Mouse (Mus musculus) forebrain, embryonic 10.5 days (tissue): Measurements from ENCODE around the gene Gpatch8. TPM values are rescaled to one million over a fixed set of nuclear protein-coding genes. Genes with fewer than 3 reads are reported as not detected.

ENCODE experiments used
- DNase-seq: peaks from one replicate; pipeline ENCODE4 v3.0.0-alpha.2; 2017; ENCODE audit warnings: low spot score; ENCODE audit errors: extremely low spot score
- H3K27ac ChIP-seq: fragments of 300-500 bp; sonication (generic); 2 replicates; pipeline ENCODE4 v1.5.1; 2016; ENCODE audit warnings: mild to moderate bottlenecking
- H3K27me3 ChIP-seq: fragments of 300-500 bp; sonication (generic); 2 replicates; pipeline ENCODE4 v1.6.1; 2016; ENCODE audit warnings: mild to moderate bottlenecking; ENCODE audit not compliant: poor library complexity, severe bottlenecking
- H3K36me3 ChIP-seq: fragments of 300-500 bp; sonication (generic); replicated peaks from 2 replicates; pipeline ENCODE4 v1.6.1; 2016; ENCODE audit warnings: mild to moderate bottlenecking, moderate library complexity
- H3K4me1 ChIP-seq: fragments of 300-500 bp; sonication (generic); 2 replicates; pipeline ENCODE4 v1.6.1; 2016
- H3K4me3 ChIP-seq: fragments of 300-500 bp; sonication (generic); 2 replicates; pipeline ENCODE4 v1.5.1; 2016; ENCODE audit warnings: mild to moderate bottlenecking, moderate library complexity
- H3K9me3 ChIP-seq: fragments of 300-500 bp; sonication (generic); 2 replicates; pipeline ENCODE4 v1.6.1; 2016; ENCODE audit warnings: mild to moderate bottlenecking, moderate library complexity
- WGBS: fragments of 180-500 bp; shearing (Covaris S2); methylation state at CpG from one replicate; pipeline ENCODE4 v1.1.7; 2016; 5-methylcytosine and 5-hydroxymethylcytosine counted together
- polyA plus RNA-seq: library from polyadenylated mRNA; unstranded; fragments of >200 nt; fragmentation: Nextera tagmentation; extraction: Ambion mirVana; gene quantifications from 2 replicates; pipeline ENCODE4 v1.2.1, GENCODE M21; 2016

Gene Gpatch8
- polyA plus RNA-seq, result 58.7 and 62.3 TPM in 2 replicates

- H3K4me3 ChIP-seq, result peak within 1 kb of the TSS; percentile 100
- peak within 1 kb of the TSS; percentile 99 for H3K27ac ChIP-seq
- no peaks in the 10 kb centered on the region for H3K27me3 ChIP-seq
- DNase-seq, result peak; percentile 97
- peaks cover 4% of the 10 kb centered on the region for H3K36me3 ChIP-seq
- peaks cover 33% of the 10 kb centered on the region for H3K4me1 ChIP-seq
- H3K9me3 ChIP-seq, result no peaks in the 10 kb centered on the region
- whole genome bisulfite sequencing, result under 1% methylated on average over 55 of the region's 55 CpGs
These were observed at the start of gene Gpatch8 for GRCm38 (mm10) chr11:102556031-102556715. Gene Gpatch8, minus strand, starts transcription at chr11:102556392.

- H3K4me3 ChIP-seq, result peak overlapping the region; percentile 79
- H3K4me1 ChIP-seq, result peaks cover 67% of the 10 kb centered on the region
- under 1% methylated on average over 74 of the region's 74 CpGs for WGBS
- peaks cover 25% of the 10 kb centered on the region; the same call in 1 of the 2 replicates for H3K27me3 ChIP-seq
- peak; percentile 65 for DNase-seq
- peaks cover 23% of the 10 kb centered on the region for H3K36me3 ChIP-seq
- H3K9me3 ChIP-seq, result no peaks in the 10 kb centered on the region
- H3K27ac ChIP-seq, result peak overlapping the region; percentile 99
These were observed 48.8 kb upstream of the Gpatch8 start for GRCm38 (mm10) chr11:102604777-102605552.

GRCm38 (mm10) chr11:102604010-102604584, 47.9 kb upstream of the Gpatch8 start, which contains the start of gene Fzd2:
Gene Fzd2, plus strand, starts transcription at chr11:102604396.
- no peaks in the 10 kb centered on the region for H3K9me3 ChIP-seq
- H3K36me3 ChIP-seq, result peaks cover 22% of the 10 kb centered on the region
- peak within 1 kb of the TSS; percentile 79 for H3K4me3 ChIP-seq
- WGBS, result 0% methylated on average over 31 of the region's 31 CpGs
- peak within 1 kb of the TSS; percentile 99 for H3K27ac ChIP-seq
- DNase-seq, result peak; percentile 99
- peaks cover 58% of the 10 kb centered on the region for H3K4me1 ChIP-seq
- H3K27me3 ChIP-seq, result peaks cover 22% of the 10 kb centered on the region; the same call in 1 of the 2 replicates

- H3K9me3 ChIP-seq, result no peaks in the 10 kb centered on the region
- peak overlapping the region; percentile 79 for H3K4me3 ChIP-seq
- peak overlapping the region; percentile 99 for H3K27ac ChIP-seq
- under 1% methylated on average over 10 of the region's 10 CpGs for WGBS
- peaks cover 52% of the 10 kb centered on the region for H3K4me1 ChIP-seq
- H3K27me3 ChIP-seq, result peaks cover 22% of the 10 kb centered on the region; the same call in 1 of the 2 replicates
- peaks cover 15% of the 10 kb centered on the region for H3K36me3 ChIP-seq
- DNase-seq, result no peak
These were observed 47.3 kb upstream of the Gpatch8 start for GRCm38 (mm10) chr11:102603496-102603850.

GRCm38 (mm10) chr11:102602816-102603495, 46.8 kb upstream of the Gpatch8 start:
- peak overlapping the region; percentile 79 for H3K4me3 ChIP-seq
- H3K27me3 ChIP-seq, result peaks cover 22% of the 10 kb centered on the region; the same call in 1 of the 2 replicates
- under 1% methylated on average over 13 of the region's 13 CpGs for WGBS
- DNase-seq, result peak; percentile 88
- H3K9me3 ChIP-seq, result no peaks in the 10 kb centered on the region
- peaks cover 46% of the 10 kb centered on the region for H3K4me1 ChIP-seq
- peak overlapping the region; percentile 99 for H3K27ac ChIP-seq
- H3K36me3 ChIP-seq, result peaks cover 10% of the 10 kb centered on the region

GRCm38 (mm10) chr11:102599912-102600311, 43.7 kb upstream of the Gpatch8 start:
- H3K36me3 ChIP-seq, result no peaks in the 10 kb centered on the region
- WGBS, result 93% methylated on average over 3 of the region's 3 CpGs

GRCm38 (mm10) chr11:102595341-102595820, 39.2 kb upstream of the Gpatch8 start:
- no peaks in the 10 kb centered on the region for H3K9me3 ChIP-seq
- H3K27ac ChIP-seq, result peak overlapping the region; percentile 90
- no peaks in the 10 kb centered on the region for H3K36me3 ChIP-seq
- 2% methylated on average over 4 of the region's 4 CpGs for WGBS
- H3K4me1 ChIP-seq, result peaks cover 27% of the 10 kb centered on the region
- H3K4me3 ChIP-seq, result peak overlapping the region; percentile 37
- 0 out of 2 replicates have a peak, but pooled peaks cover 6% of the 10 kb centered on the region for H3K27me3 ChIP-seq
- peak; percentile 67 for DNase-seq

More at GRCm38 (mm10) chr11:102599912-102600311, 43.7 kb upstream of the Gpatch8 start:
- H3K4me3 ChIP-seq, result no peak overlapping the region
- H3K27ac ChIP-seq, result no peak overlapping the region
- H3K9me3 ChIP-seq, result no peaks in the 10 kb centered on the region
- peaks cover 14% of the 10 kb centered on the region; the same call in 1 of the 2 replicates for H3K27me3 ChIP-seq
- peaks cover 49% of the 10 kb centered on the region for H3K4me1 ChIP-seq
- DNase-seq, result no peak

- Histone ChIP-seq H3K27ac (no peak overlapping the region), H3K4me1 (peaks cover 20% of the 10 kb centered on the region), H3K4me3 (no peak overlapping the region), H3K9me3 (peaks cover 9% of the 10 kb centered on the region; the same call in 1 of the 2 replicates), H3K36me3 (no peaks in the 10 kb centered on the region), H3K27me3 (peaks cover 3% of the 10 kb centered on the region)
- WGBS, result 64% methylated on average over 3 of the region's 3 CpGs
- no peak for DNase-seq
These were observed 31.4 kb upstream of the Gpatch8 start for GRCm38 (mm10) chr11:102587554-102587953.

GRCm38 (mm10) chr11:102586445-102587130, 30.4 kb upstream of the Gpatch8 start:
- DNase-seq, result no peak
- 88% methylated on average over 4 of the region's 4 CpGs for WGBS
- no peak overlapping the region for H3K27ac ChIP-seq
- peaks cover 29% of the 10 kb centered on the region for H3K4me1 ChIP-seq
- H3K36me3 ChIP-seq, result no peaks in the 10 kb centered on the region
- H3K27me3 ChIP-seq, result peaks cover 13% of the 10 kb centered on the region
- H3K4me3 ChIP-seq, result no peak overlapping the region
- peaks cover 9% of the 10 kb centered on the region; the same call in 1 of the 2 replicates for H3K9me3 ChIP-seq

- H3K9me3 ChIP-seq, result peaks cover 9% of the 10 kb centered on the region; the same call in 1 of the 2 replicates
- WGBS, result 16% methylated on average over 5 of the region's 5 CpGs
- H3K27me3 ChIP-seq, result peaks cover 25% of the 10 kb centered on the region
- H3K27ac ChIP-seq, result peak overlapping the region; percentile 93
- peaks cover 56% of the 10 kb centered on the region for H3K4me1 ChIP-seq
- no peaks in the 10 kb centered on the region for H3K36me3 ChIP-seq
- peak overlapping the region; percentile 19 for H3K4me3 ChIP-seq
- DNase-seq, result no peak
These were observed 26.5 kb upstream of the Gpatch8 start for GRCm38 (mm10) chr11:102582736-102583135.

- peak overlapping the region; percentile 93 for H3K27ac ChIP-seq
- 15% methylated on average over 13 of the region's 13 CpGs for WGBS
- peak overlapping the region; percentile 19 for H3K4me3 ChIP-seq
- H3K4me1 ChIP-seq, result peaks cover 60% of the 10 kb centered on the region
- DNase-seq, result peak; percentile 21
- H3K36me3 ChIP-seq, result no peaks in the 10 kb centered on the region
- peaks cover 29% of the 10 kb centered on the region for H3K27me3 ChIP-seq
- H3K9me3 ChIP-seq, result peaks cover 9% of the 10 kb centered on the region; the same call in 1 of the 2 replicates
These were observed 25.9 kb upstream of the Gpatch8 start for GRCm38 (mm10) chr11:102582016-102582610.
